Mouse (Mus musculus): ENCODE measurements at regions not wholly inside any gene's neighbourhood (a gene's known extent, or its start where the extent isn't known, plus 50 kb on each side); places are given as distances from the start of the nearest gene placed in this dataset.

GRCm38 (mm10) chr9:14133372-14133771, 141.5 kb upstream of the Sesn3 start:
- H3K9ac ChIP-seq (ENCODE audit: low read length), result no peak overlapping the region
- ATAC-seq (ENCODE audit: insufficient number of reproducible peaks, low FRiP score, low TSS enrichment, low read depth) (no peak), DNase-seq (ENCODE audit: low spot score) (no peak)
- no peaks in the 10 kb centered on the region for H3K4me1 ChIP-seq (ENCODE audit: control insufficient read depth, insufficient read depth, low read length)
- no peaks in the 10 kb centered on the region for H3K9me3 ChIP-seq (ENCODE audit: control insufficient read depth, low read length)
- H3K27me3 ChIP-seq (ENCODE audit: control insufficient read depth, insufficient read depth, low read length), result no peaks in the 10 kb centered on the region
- WGBS, result 90% methylated on average over 5 of the region's 5 CpGs
- no peak overlapping the region for H3K4me2 ChIP-seq (ENCODE audit: low read depth, severe bottlenecking)
- no peaks in the 10 kb centered on the region for H3K36me3 ChIP-seq (ENCODE audit: control insufficient read depth, insufficient read depth, low read length)
- no peak overlapping the region for H3K27ac ChIP-seq (replicated peaks; ENCODE audit: low read depth, low read length)
- no peak overlapping the region for H3K4me3 ChIP-seq (ENCODE audit: low read depth, low read length)

DNA sequence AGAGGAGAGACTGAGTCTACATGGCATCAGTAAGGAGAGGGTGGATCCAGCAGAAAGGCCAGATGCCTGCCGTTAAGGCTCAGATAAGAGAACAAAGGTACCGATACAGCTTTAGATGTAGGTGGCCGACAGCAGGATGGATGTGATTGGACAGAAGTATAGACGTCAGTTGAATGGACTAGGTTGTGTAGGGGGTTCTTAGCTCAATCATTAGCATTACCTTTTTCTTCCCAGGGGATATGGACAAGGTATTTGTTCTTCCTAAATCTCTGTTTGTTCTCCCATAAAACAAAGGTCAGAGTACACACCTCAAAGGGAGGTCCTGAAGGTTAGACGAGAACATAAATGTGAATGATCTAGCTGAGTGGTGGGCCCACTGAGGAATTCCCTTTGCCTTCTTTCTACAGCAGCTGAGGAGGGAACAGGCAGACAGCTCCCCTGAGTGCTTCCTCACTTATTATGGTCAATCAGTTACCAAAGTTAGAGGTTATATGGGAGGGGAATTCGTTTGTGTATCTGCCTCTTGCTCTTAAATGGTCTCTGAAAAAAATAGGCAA, 139.9 kb upstream of the Sesn3 start:
- DNase-seq (ENCODE audit: low spot score) (no peak), ATAC-seq (ENCODE audit: insufficient number of reproducible peaks, low FRiP score, low TSS enrichment, low read depth) (no peak)
- no peaks in the 10 kb centered on the region for H3K4me1 ChIP-seq (ENCODE audit: control insufficient read depth, insufficient read depth, low read length)
- no peaks in the 10 kb centered on the region for H3K9me3 ChIP-seq (ENCODE audit: control insufficient read depth, low read length)
- no peak overlapping the region for H3K4me2 ChIP-seq (ENCODE audit: low read depth, severe bottlenecking)
- WGBS, result 66% methylated on average over 6 of the region's 6 CpGs
- H3K36me3 ChIP-seq (ENCODE audit: control insufficient read depth, insufficient read depth, low read length), result no peaks in the 10 kb centered on the region
- no peaks in the 10 kb centered on the region for H3K27me3 ChIP-seq (ENCODE audit: control insufficient read depth, insufficient read depth, low read length)
- no peak overlapping the region for H3K4me3 ChIP-seq (ENCODE audit: low read depth, low read length)
- H3K9ac ChIP-seq (ENCODE audit: low read length), result no peak overlapping the region
- H3K27ac ChIP-seq (replicated peaks; ENCODE audit: low read depth, low read length), result no peak overlapping the region

DNA sequence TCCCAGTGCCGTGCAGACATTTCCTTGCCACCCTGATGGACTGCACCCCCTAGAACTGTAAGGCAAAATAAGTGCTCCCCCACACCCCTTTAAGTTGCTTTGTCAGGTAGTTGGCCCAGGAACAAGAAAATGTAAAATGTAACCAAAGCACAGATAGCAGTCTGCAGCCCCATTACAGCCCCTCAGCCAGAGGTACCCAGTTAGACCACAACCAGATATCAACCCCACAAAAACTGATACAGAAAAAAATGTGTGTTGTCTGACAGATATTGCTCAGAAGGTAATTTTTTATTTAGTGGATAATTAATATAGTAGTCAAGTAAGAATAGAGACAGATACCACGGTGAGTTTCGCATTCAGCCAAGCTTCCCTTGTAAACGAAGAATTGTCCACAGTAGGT, 133.5 kb upstream of the Sesn3 start:
- no peaks in the 10 kb centered on the region for H3K27me3 ChIP-seq (ENCODE audit: control insufficient read depth, insufficient read depth, low read length)
- no peaks in the 10 kb centered on the region for H3K9me3 ChIP-seq (ENCODE audit: control insufficient read depth, low read length)
- H3K4me2 ChIP-seq (ENCODE audit: low read depth, severe bottlenecking), result no peak overlapping the region
- H3K27ac ChIP-seq (replicated peaks; ENCODE audit: low read depth, low read length), result no peak overlapping the region
- DNase-seq (ENCODE audit: low spot score) (no peak), ATAC-seq (ENCODE audit: insufficient number of reproducible peaks, low FRiP score, low TSS enrichment, low read depth) (no peak)
- no peak overlapping the region for H3K9ac ChIP-seq (ENCODE audit: low read length)
- H3K4me1 ChIP-seq (ENCODE audit: control insufficient read depth, insufficient read depth, low read length), result no peaks in the 10 kb centered on the region
- no peak overlapping the region for H3K4me3 ChIP-seq (ENCODE audit: low read depth, low read length)
- H3K36me3 ChIP-seq (ENCODE audit: control insufficient read depth, insufficient read depth, low read length), result no peaks in the 10 kb centered on the region
- 88% methylated on average over 4 of the region's 4 CpGs for WGBS

GRCm38 (mm10) chr9:14143988-14144387, 130.9 kb upstream of the Sesn3 start:
- Histone ChIP-seq H3K9ac (ENCODE audit: low read length) (no peak overlapping the region), H3K36me3 (ENCODE audit: control insufficient read depth, insufficient read depth, low read length) (no peaks in the 10 kb centered on the region), H3K27ac (replicated peaks; ENCODE audit: low read depth, low read length) (no peak overlapping the region), H3K4me2 (ENCODE audit: low read depth, severe bottlenecking) (no peak overlapping the region), H3K4me3 (ENCODE audit: low read depth, low read length) (no peak overlapping the region), H3K4me1 (ENCODE audit: control insufficient read depth, insufficient read depth, low read length) (no peaks in the 10 kb centered on the region), H3K27me3 (ENCODE audit: control insufficient read depth, insufficient read depth, low read length) (no peaks in the 10 kb centered on the region), H3K9me3 (ENCODE audit: control insufficient read depth, low read length) (no peaks in the 10 kb centered on the region)
- 59% methylated on average over 2 of the region's 2 CpGs for WGBS
- ATAC-seq (ENCODE audit: insufficient number of reproducible peaks, low FRiP score, low TSS enrichment, low read depth), result no peak
- DNase-seq (ENCODE audit: low spot score), result no peak

DNA sequence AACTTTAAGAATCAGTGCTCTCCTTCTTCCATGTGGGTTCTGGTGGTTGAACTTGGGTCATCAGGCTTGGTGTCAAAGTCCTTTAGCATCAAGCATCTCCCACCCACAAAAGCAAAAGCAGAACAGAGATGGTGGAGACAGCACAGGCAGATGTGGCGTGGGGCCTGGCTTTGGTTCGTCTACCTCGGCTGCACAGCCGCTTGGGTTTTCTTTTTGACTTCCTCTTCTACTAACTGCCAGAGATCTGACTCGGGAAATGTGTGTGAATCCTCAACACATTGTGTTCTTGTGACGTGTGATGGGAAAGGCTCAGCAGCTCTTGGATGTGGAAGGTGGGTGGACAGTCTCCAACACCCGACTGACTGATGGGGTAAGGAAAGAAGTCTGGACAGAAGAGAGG, 127.8 kb upstream of the Sesn3 start:
- H3K9ac ChIP-seq (ENCODE audit: low read length), result no peak overlapping the region
- H3K9me3 ChIP-seq (ENCODE audit: control insufficient read depth, low read length), result no peaks in the 10 kb centered on the region
- H3K4me2 ChIP-seq (ENCODE audit: low read depth, severe bottlenecking), result no peak overlapping the region
- H3K27ac ChIP-seq (replicated peaks; ENCODE audit: low read depth, low read length), result no peak overlapping the region
- ATAC-seq (ENCODE audit: insufficient number of reproducible peaks, low FRiP score, low TSS enrichment, low read depth), result no peak
- H3K27me3 ChIP-seq (ENCODE audit: control insufficient read depth, insufficient read depth, low read length), result no peaks in the 10 kb centered on the region
- WGBS, result 85% methylated on average over 7 of the region's 7 CpGs
- no peak for DNase-seq (ENCODE audit: low spot score)
- no peaks in the 10 kb centered on the region for H3K4me1 ChIP-seq (ENCODE audit: control insufficient read depth, insufficient read depth, low read length)
- no peaks in the 10 kb centered on the region for H3K36me3 ChIP-seq (ENCODE audit: control insufficient read depth, insufficient read depth, low read length)
- H3K4me3 ChIP-seq (ENCODE audit: low read depth, low read length), result no peak overlapping the region

GRCm38 (mm10) chr9:14147731-14148130, 127.1 kb upstream of the Sesn3 start:
- ATAC-seq (ENCODE audit: insufficient number of reproducible peaks, low FRiP score, low TSS enrichment, low read depth), result no peak
- 77% methylated on average over 4 of the region's 4 CpGs for WGBS

DNA sequence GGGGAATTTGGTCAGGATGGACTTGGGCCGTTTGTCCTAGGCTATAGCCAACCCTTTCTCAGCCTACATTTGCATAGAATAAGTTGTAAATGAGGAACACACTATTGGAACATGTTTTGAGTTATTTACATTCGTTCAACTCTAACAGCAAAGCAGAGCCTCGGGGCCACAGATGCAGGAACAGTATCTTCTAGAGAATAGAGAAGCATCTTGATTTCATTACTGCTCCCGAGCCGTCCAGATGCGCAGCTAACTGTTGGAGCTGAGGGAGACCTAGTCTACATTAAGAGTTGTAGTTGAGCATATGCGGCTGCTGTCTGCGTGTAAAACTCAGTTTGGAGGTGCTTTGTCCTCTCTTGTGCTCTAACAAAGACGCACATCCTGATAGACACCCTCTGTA, 124.6 kb upstream of the Sesn3 start:
- Histone ChIP-seq H3K27ac (replicated peaks; ENCODE audit: low read depth, low read length) (no peak overlapping the region), H3K36me3 (ENCODE audit: control insufficient read depth, insufficient read depth, low read length) (no peaks in the 10 kb centered on the region)

More at GRCm38 (mm10) chr9:14147731-14148130, 127.1 kb upstream of the Sesn3 start:
- Histone ChIP-seq H3K27me3 (ENCODE audit: control insufficient read depth, insufficient read depth, low read length) (no peaks in the 10 kb centered on the region), H3K4me2 (ENCODE audit: low read depth, severe bottlenecking) (no peak overlapping the region), H3K4me1 (ENCODE audit: control insufficient read depth, insufficient read depth, low read length) (no peaks in the 10 kb centered on the region), H3K4me3 (ENCODE audit: low read depth, low read length) (no peak overlapping the region), H3K9me3 (ENCODE audit: control insufficient read depth, low read length) (no peaks in the 10 kb centered on the region), H3K36me3 (ENCODE audit: control insufficient read depth, insufficient read depth, low read length) (no peaks in the 10 kb centered on the region), H3K27ac (replicated peaks; ENCODE audit: low read depth, low read length) (no peak overlapping the region), H3K9ac (ENCODE audit: low read length) (no peak overlapping the region)
- DNase-seq (ENCODE audit: low spot score), result no peak

GRCm38 (mm10) chr9:14156967-14157366, 117.9 kb upstream of the Sesn3 start:
- 73% methylated on average over 1 of the region's 1 CpGs for WGBS
- Histone ChIP-seq H3K27me3 (ENCODE audit: control insufficient read depth, insufficient read depth, low read length) (no peaks in the 10 kb centered on the region), H3K4me3 (ENCODE audit: low read depth, low read length) (no peak overlapping the region), H3K4me1 (ENCODE audit: control insufficient read depth, insufficient read depth, low read length) (no peaks in the 10 kb centered on the region), H3K4me2 (ENCODE audit: low read depth, severe bottlenecking) (no peak overlapping the region), H3K36me3 (ENCODE audit: control insufficient read depth, insufficient read depth, low read length) (no peaks in the 10 kb centered on the region), H3K9me3 (ENCODE audit: control insufficient read depth, low read length) (no peaks in the 10 kb centered on the region), H3K9ac (ENCODE audit: low read length) (no peak overlapping the region), H3K27ac (replicated peaks; ENCODE audit: low read depth, low read length) (no peak overlapping the region)
- DNase-seq (ENCODE audit: low spot score) (no peak), ATAC-seq (ENCODE audit: insufficient number of reproducible peaks, low FRiP score, low TSS enrichment, low read depth) (no peak)

More for the DNA sequence above, 124.6 kb upstream of the Sesn3 start:
- Histone ChIP-seq H3K4me3 (ENCODE audit: low read depth, low read length) (no peak overlapping the region), H3K27me3 (ENCODE audit: control insufficient read depth, insufficient read depth, low read length) (no peaks in the 10 kb centered on the region), H3K4me2 (ENCODE audit: low read depth, severe bottlenecking) (no peak overlapping the region), H3K4me1 (ENCODE audit: control insufficient read depth, insufficient read depth, low read length) (no peaks in the 10 kb centered on the region), H3K9me3 (ENCODE audit: control insufficient read depth, low read length) (no peaks in the 10 kb centered on the region), H3K9ac (ENCODE audit: low read length) (no peak overlapping the region)
- ATAC-seq (ENCODE audit: insufficient number of reproducible peaks, low FRiP score, low TSS enrichment, low read depth), result no peak
- 59% methylated on average over 9 of the region's 9 CpGs for WGBS
- no peak for DNase-seq (ENCODE audit: low spot score)

DNA sequence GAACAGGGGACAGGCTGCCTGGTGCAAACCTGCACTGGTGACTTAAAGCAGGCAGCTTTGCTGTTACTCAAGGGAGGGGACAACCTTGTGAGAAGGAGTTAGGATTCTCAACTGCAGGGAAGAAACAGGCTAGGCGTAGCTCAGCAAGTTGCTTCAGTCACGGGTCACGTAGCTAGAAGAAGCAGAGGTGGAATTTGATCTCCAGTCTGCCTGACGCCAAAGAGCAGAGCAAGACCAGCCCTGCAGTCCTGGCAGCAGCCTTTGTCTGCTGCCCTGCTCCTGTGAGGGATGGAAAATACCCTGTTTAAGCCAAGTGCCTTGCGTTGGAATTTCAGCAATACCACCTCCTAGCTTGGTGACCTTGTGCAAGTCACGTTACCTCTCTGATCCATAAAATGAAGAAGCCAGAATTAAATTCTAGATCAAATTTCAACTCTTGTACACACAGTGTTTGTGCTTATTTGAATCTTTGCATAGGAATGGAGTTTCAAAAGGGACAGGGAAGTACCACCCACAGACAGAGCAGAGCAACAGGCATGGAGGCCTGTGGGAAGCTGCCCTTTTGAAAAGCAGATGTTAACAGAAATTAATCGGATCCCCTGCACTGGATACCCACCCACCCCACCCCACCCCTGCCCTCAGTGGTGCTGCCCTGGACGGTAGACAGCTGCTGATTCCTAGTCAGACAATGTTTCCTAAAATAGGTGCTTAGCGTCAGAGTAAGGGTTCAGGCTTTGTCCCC, 116.6 kb upstream of the Sesn3 start:
- H3K9ac ChIP-seq (ENCODE audit: low read length), result no peak overlapping the region
- no peaks in the 10 kb centered on the region for H3K4me1 ChIP-seq (ENCODE audit: control insufficient read depth, insufficient read depth, low read length)
- ATAC-seq (ENCODE audit: insufficient number of reproducible peaks, low FRiP score, low TSS enrichment, low read depth) (no peak), DNase-seq (ENCODE audit: low spot score) (no peak)
- H3K36me3 ChIP-seq (ENCODE audit: control insufficient read depth, insufficient read depth, low read length), result no peaks in the 10 kb centered on the region
- H3K27ac ChIP-seq (replicated peaks; ENCODE audit: low read depth, low read length), result no peak overlapping the region
- no peaks in the 10 kb centered on the region for H3K27me3 ChIP-seq (ENCODE audit: control insufficient read depth, insufficient read depth, low read length)
- 47% methylated on average over 9 of the region's 9 CpGs for WGBS
- no peak overlapping the region for H3K4me2 ChIP-seq (ENCODE audit: low read depth, severe bottlenecking)
- H3K9me3 ChIP-seq (ENCODE audit: control insufficient read depth, low read length), result no peaks in the 10 kb centered on the region
- H3K4me3 ChIP-seq (ENCODE audit: low read depth, low read length), result no peak overlapping the region

Measured in limb, embryonic 11.5 days (tissue).